Mouse (Mus musculus) stomach, postnatal 0 days (tissue): ENCODE results near the gene Rgs10.

Experiments used
- CTCF ChIP-seq: IDR thresholded peaks from 2 replicates; pipeline ENCODE4 v1.5.1; 2016; ENCODE audit warnings: antibody characterized with exemption, low read depth, mild to moderate bottlenecking, moderate library complexity
- EP300 ChIP-seq: optimal IDR thresholded peaks from 2 replicates; pipeline ENCODE3; 2016; ENCODE audit warnings: antibody characterized with exemption

DNA sequence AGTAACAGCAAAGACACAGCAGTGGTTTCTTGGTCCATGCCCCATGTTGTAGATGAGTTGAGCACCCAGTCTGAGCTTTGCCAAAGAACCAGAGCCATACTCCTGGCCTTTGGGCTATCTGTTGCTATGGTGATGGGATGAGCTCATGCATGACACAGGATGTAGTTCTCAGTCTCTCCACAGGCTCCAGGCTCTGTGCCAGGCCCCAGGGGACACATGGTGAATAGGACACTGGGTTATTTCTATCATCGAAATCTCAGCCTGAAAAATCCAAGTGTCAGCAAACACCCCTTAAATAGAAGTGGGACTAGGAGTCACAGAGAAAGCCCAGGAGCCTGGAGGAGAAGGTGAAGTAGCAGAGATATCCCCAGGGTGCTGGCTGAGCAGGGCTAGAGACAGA, 70.0 kb downstream of the Rgs10 start:
- TF ChIP-seq CTCF, result peak; percentile 26; the same call in 1 of the 2 replicates
- TF ChIP-seq EP300, result no peak
